Mouse (Mus musculus): ENCODE measurements around the gene Mmd.

DNA sequence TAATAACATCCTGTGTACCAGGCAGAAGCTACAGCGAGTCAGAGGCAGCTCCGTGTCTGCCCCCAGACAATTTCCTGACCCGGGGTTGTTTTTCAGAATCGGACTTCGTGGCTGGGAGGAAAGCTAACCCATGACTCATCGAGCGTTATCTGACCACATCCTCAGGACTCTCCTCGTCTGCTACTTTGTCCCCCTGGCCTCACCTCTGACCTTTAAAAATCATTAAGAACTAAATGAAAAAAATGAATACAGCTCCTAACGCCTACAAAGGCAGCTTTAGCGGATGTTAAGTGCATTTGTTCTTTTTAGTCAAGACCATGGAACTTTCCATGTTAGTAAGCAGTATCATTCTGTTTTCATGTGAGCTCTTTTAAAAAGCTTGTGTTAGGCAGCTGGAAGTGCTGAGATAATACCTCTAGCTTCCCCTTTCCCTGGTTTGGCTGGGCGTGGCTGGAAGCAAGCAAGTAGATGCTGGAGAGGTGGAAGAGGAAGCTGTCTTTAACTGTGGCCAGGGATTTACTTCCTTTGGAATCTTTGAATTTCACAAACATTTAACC lies 24.3 kb upstream of the Mmd start:
- TF ChIP-seq CTCF (IDR thresholded peaks at IDR 0.05; ENCODE audit: control insufficient read depth, insufficient read depth, low read length) (no peak), POLR2A (IDR thresholded peaks at IDR 0.05; ENCODE audit: borderline replicate concordance, control insufficient read depth, low read depth, low read length) (no peak)
